In genomic region chr17:47501531-47501930, GRCm38 (mm10) we compare ENCODE assay signal across 8 mouse cellular contexts. TPM values are rescaled to one million over a fixed set of nuclear protein-coding genes. Genes with fewer than 3 reads are reported as not detected.
DNase-seq lines count a peak whose midpoint lies in the region; ATAC-seq and TF ChIP-seq lines count a peak whose summit lies in the region.

No protein-coding gene starts in this region.

- H3K36me3 ChIP-seq in embryonic facial prominence, embryonic 10.5 days (replicated peaks): peaks cover 37% of the 10 kb centered on the region
- peaks cover 36% of the 10 kb centered on the region for H3K36me3 ChIP-seq in hindbrain, embryonic 14.5 days (replicated peaks; ENCODE audit: control insufficient read depth, insufficient read depth)
- peaks cover 4% of the 10 kb centered on the region for H3K36me3 ChIP-seq in midbrain, embryonic 16.5 days (ENCODE audit: control insufficient read depth, insufficient read depth, low read length)

- no peaks in the 10 kb centered on the region for H3K9me3 ChIP-seq in embryonic facial prominence, embryonic 10.5 days
- H3K9me3 ChIP-seq in hindbrain, embryonic 14.5 days (ENCODE audit: control insufficient read depth, low read length): no peaks in the 10 kb centered on the region
- no peaks in the 10 kb centered on the region for H3K9me3 ChIP-seq in midbrain, embryonic 16.5 days (replicated peaks; ENCODE audit: control insufficient read depth, low read length, poor library complexity, severe bottlenecking)

- no peak for TF ChIP-seq CTCF in layer of hippocampus, adult 2 months (conservative IDR thresholded peaks at IDR 0.05)

- DNase-seq in layer of hippocampus, adult 2 months (ENCODE audit: low spot score in 2 of 2): no peak
- DNase-seq in layer of hippocampus, postnatal 36 days: no peak
- no peak for DNase-seq in embryonic facial prominence, embryonic 10.5 days (ENCODE audit: low spot score)
- DNase-seq in hindbrain, embryonic 14.5 days (ENCODE audit: low spot score): no peak
- DNase-seq in layer of hippocampus, adult 11-12 months (ENCODE audit: low spot score): no peak
- no peak for DNase-seq in adrenal gland, adult 2 months
- DNase-seq in spleen, postnatal 10 days (ENCODE audit: low spot score in 2 of 2): no peak

- H3K9ac ChIP-seq in hindbrain, embryonic 14.5 days: peak overlapping the region; percentile 69
- H3K9ac ChIP-seq in midbrain, embryonic 16.5 days (ENCODE audit: low read depth, low read length): peak overlapping the region; percentile 73

- no peak for ATAC-seq in hindbrain, embryonic 14.5 days (ENCODE audit: low FRiP score)
- ATAC-seq in midbrain, embryonic 16.5 days: no peak

- H3K27ac ChIP-seq in layer of hippocampus, adult 2 months: peak overlapping the region; percentile 98
- peak overlapping the region; percentile 96 for H3K27ac ChIP-seq in embryonic facial prominence, embryonic 10.5 days (replicated peaks)
- no peak overlapping the region; the same call in 1 of the 2 replicates for H3K27ac ChIP-seq in hindbrain, embryonic 14.5 days
- no peak overlapping the region; the same call in 1 of the 2 replicates for H3K27ac ChIP-seq in midbrain, embryonic 16.5 days (ENCODE audit: low read length)

- no peaks in the 10 kb centered on the region for H3K27me3 ChIP-seq in embryonic facial prominence, embryonic 10.5 days (replicated peaks; ENCODE audit: low read depth, poor library complexity, severe bottlenecking)
- H3K27me3 ChIP-seq in hindbrain, embryonic 14.5 days (ENCODE audit: control insufficient read depth, insufficient read depth, low read length): no peaks in the 10 kb centered on the region
- H3K27me3 ChIP-seq in midbrain, embryonic 16.5 days (ENCODE audit: control insufficient read depth, insufficient read depth, low read depth, low read length): no peaks in the 10 kb centered on the region

- peak overlapping the region; percentile 73 for H3K4me3 ChIP-seq in layer of hippocampus, adult 2 months
- H3K4me3 ChIP-seq in embryonic facial prominence, embryonic 10.5 days: peak overlapping the region; percentile 76
- H3K4me3 ChIP-seq in hindbrain, embryonic 14.5 days (replicated peaks; ENCODE audit: low read length): peak overlapping the region; percentile 81
- peak overlapping the region; percentile 68 for H3K4me3 ChIP-seq in midbrain, embryonic 16.5 days (ENCODE audit: low read depth, low read length)

- H3K4me1 ChIP-seq in embryonic facial prominence, embryonic 10.5 days: peaks cover 28% of the 10 kb centered on the region
- peaks cover 15% of the 10 kb centered on the region for H3K4me1 ChIP-seq in hindbrain, embryonic 14.5 days (replicated peaks; ENCODE audit: control insufficient read depth, insufficient read depth, low read length)
- H3K4me1 ChIP-seq in midbrain, embryonic 16.5 days (ENCODE audit: control insufficient read depth, insufficient read depth, low read length): peaks cover 12% of the 10 kb centered on the region

- 11% methylated on average over 11 of the region's 11 CpGs for WGBS in embryonic facial prominence, embryonic 10.5 days
- WGBS in hindbrain, embryonic 14.5 days: 7% methylated on average over 11 of the region's 11 CpGs
- WGBS in midbrain, embryonic 16.5 days: 8% methylated on average over 11 of the region's 11 CpGs

- H3K4me2 ChIP-seq in hindbrain, embryonic 14.5 days (replicated peaks): peak overlapping the region; percentile 91
- peak overlapping the region; percentile 78 for H3K4me2 ChIP-seq in midbrain, embryonic 16.5 days (ENCODE audit: low read length)

RNA-seq across cellular contexts. Expression of gene Taf8, which starts 0.6 kb away (rescaled TPM):
- total RNA-seq in layer of hippocampus, adult 2 months (2021): 10 to 100 TPM; 20.5 to 26.2 TPM
- 10 to 100 TPM; 20.9 to 22.3 TPM for total RNA-seq in layer of hippocampus, postnatal 36 days (2021)
- polyA plus RNA-seq in embryonic facial prominence, embryonic 10.5 days (2016; fragmentation: Nextera tagmentation; extraction: Ambion mirVana): 32.0 and 35.3 TPM in 2 replicates
- 16.4 and 16.9 TPM in 2 replicates for polyA plus RNA-seq in hindbrain, embryonic 14.5 days (2014; fragmentation: Nextera tagmentation; extraction: Ambion mirVana)
- 19.8 and 20.8 TPM in 2 replicates for polyA plus RNA-seq in midbrain, embryonic 16.5 days (2015; fragmentation: Nextera tagmentation; extraction: Ambion mirVana)
- 10 to 100 TPM; 19.5 to 19.8 TPM for total RNA-seq in adrenal gland, adult 2 months (2021)
- polyA plus RNA-seq in adrenal gland, adult 2 months (2012; rRNA removed): 12.5 and 15.6 TPM in 2 replicates

RNA-seq across cellular contexts. Expression of gene Ccnd3, which starts 3.3 kb away (rescaled TPM):
- 10 to 100 TPM; 33.9 to 41.8 TPM for total RNA-seq in layer of hippocampus, adult 2 months (2021)
- total RNA-seq in layer of hippocampus, postnatal 36 days (2021): 10 to 100 TPM; 35.2 to 44.3 TPM
- 325 and 335 TPM in 2 replicates for polyA plus RNA-seq in embryonic facial prominence, embryonic 10.5 days (2016; fragmentation: Nextera tagmentation; extraction: Ambion mirVana)
- 78.9 and 80.3 TPM in 2 replicates for polyA plus RNA-seq in hindbrain, embryonic 14.5 days (2014; fragmentation: Nextera tagmentation; extraction: Ambion mirVana)
- polyA plus RNA-seq in midbrain, embryonic 16.5 days (2015; fragmentation: Nextera tagmentation; extraction: Ambion mirVana): 58.4 and 61.4 TPM in 2 replicates
- total RNA-seq in adrenal gland, adult 2 months (2021): 100 to 1,000 TPM; 326 to 471 TPM
- 1,307 and 1,375 TPM in 2 replicates for polyA plus RNA-seq in adrenal gland, adult 2 months (2012; rRNA removed)

Comparison
In these comparisons a context has a peak if more than half of its experiments do, and no peak if none do; other contexts are left out.
1. H3K27ac ChIP-seq: peak in layer of hippocampus, adult 2 months (single experiment) and embryonic facial prominence, embryonic 10.5 days (single experiment); none in hindbrain, embryonic 14.5 days (single experiment) and midbrain, embryonic 16.5 days (single experiment).
2. Peak in every context shown above with its lines, with median percentiles within 50 percentile points of each other: H3K4me3 ChIP-seq.